Mouse (Mus musculus) adrenal gland, adult 2 months (tissue): ENCODE results near the gene Bri3bp. TPM values are rescaled to one million over a fixed set of nuclear protein-coding genes. Genes with fewer than 3 reads are reported as not detected.

Source experiments
- microRNA-seq, 2 experiments: library from miRNA; unstranded; fragments of <30 nt; microRNA quantifications; one replicate each; pipeline ENCODE4 v1.2.0; 2021
- polyA plus RNA-seq: library from polyadenylated mRNA; depleted of rRNA; stranded (reverse); fragments of >200 nt; gene quantifications from 2 replicates; pipeline ENCODE4 v1.2.3, GENCODE M21; 2012; rRNA removed
- total RNA-seq, 2 experiments: library from RNA; stranded (reverse); gene quantifications; 2 replicates each; pipeline ENCODE4 v1.2.3; 2021

The Bri3bp gene
- total and polyA plus RNA-seq, 3 experiments: 22.1 to 28.7 (median 25.3) TPM

Small RNA genes lying within 50 kb of the gene (microRNA-seq; reads per million reads assigned to microRNA genes)
- gene Gm27551: 0 reads per million in 2 experiments

Other genes starting within 250 kb of the Bri3bp start
- gene Scarb1, start 100.5 kb upstream of the Bri3bp start, total RNA-seq: 1,000 to 10,000 TPM; 2,436 to 2,553 TPM
- 2,348 and 2,822 TPM in 2 replicates for gene Scarb1, start 100.5 kb upstream of the Bri3bp start, polyA plus RNA-seq
- under 1 TPM; 0.23 to 0.24 TPM for gene Gm10382, start 52.2 kb upstream of the Bri3bp start, total RNA-seq
- 0.26 and 0.50 TPM in 2 replicates for gene Gm10382, start 52.2 kb upstream of the Bri3bp start, polyA plus RNA-seq
- gene Ubc, start 51.4 kb upstream of the Bri3bp start, total RNA-seq: 1,000 to 10,000 TPM; 1,333 to 2,925 TPM
- 634 and 889 TPM in 2 replicates for gene Ubc, start 51.4 kb upstream of the Bri3bp start, polyA plus RNA-seq
- gene Dhx37, start 7.4 kb upstream of the Bri3bp start, total RNA-seq: 10 to 100 TPM; 19.2 to 19.6 TPM
- 26.0 and 53.9 TPM in 2 replicates for gene Dhx37, start 7.4 kb upstream of the Bri3bp start, polyA plus RNA-seq
- 100 to 1,000 TPM in 1 of 2 experiments, 10 to 100 TPM in 1; 89.4 to 106 TPM for gene Aacs, start 34.2 kb downstream of the Bri3bp start, total RNA-seq
- 199 and 221 TPM in 2 replicates for gene Aacs, start 34.2 kb downstream of the Bri3bp start, polyA plus RNA-seq
- gene Tmem132b, start 90.2 kb downstream of the Bri3bp start, total RNA-seq: 1 to 10 TPM; 1.5 to 1.7 TPM
- gene Tmem132b, start 90.2 kb downstream of the Bri3bp start, polyA plus RNA-seq: 0.26 and 1.8 TPM in 2 replicates